Mouse (Mus musculus) limb, embryonic 10.5 days (tissue): Measurements from ENCODE around the gene Pkn1. TPM values are rescaled to one million over a fixed set of nuclear protein-coding genes. Genes with fewer than 3 reads are reported as not detected.

Source experiments
- DNase-seq: peaks from one replicate; pipeline ENCODE4 v3.0.0-alpha.2; 2017; ENCODE audit warnings: low spot score
- H3K27ac ChIP-seq: fragments of 300-500 bp; sonication (generic); 2 replicates; pipeline ENCODE4 v1.5.1; 2016; ENCODE audit warnings: mild to moderate bottlenecking
- H3K27me3 ChIP-seq: fragments of 300-500 bp; sonication (generic); 2 replicates; pipeline ENCODE4 v1.6.1; 2016; ENCODE audit warnings: low read depth, mild to moderate bottlenecking; ENCODE audit not compliant: poor library complexity, severe bottlenecking
- H3K36me3 ChIP-seq: fragments of 300-500 bp; sonication (generic); 2 replicates; pipeline ENCODE4 v1.6.1; 2016; ENCODE audit warnings: mild to moderate bottlenecking, moderate library complexity
- H3K4me1 ChIP-seq: fragments of 300-500 bp; sonication (generic); 2 replicates; pipeline ENCODE4 v1.6.1; 2016
- H3K4me3 ChIP-seq: fragments of 300-500 bp; sonication (generic); 2 replicates; pipeline ENCODE4 v1.5.1; 2016; ENCODE audit warnings: mild to moderate bottlenecking, moderate library complexity
- H3K9me3 ChIP-seq: fragments of 300-500 bp; sonication (generic); replicated peaks from 2 replicates; pipeline ENCODE4 v1.6.1; 2016; ENCODE audit warnings: mild to moderate bottlenecking
- WGBS: fragments of 180-500 bp; shearing (Covaris S2); methylation state at CpG from one replicate; pipeline ENCODE4 v1.1.7; 2016; 5-methylcytosine and 5-hydroxymethylcytosine counted together
- polyA plus RNA-seq: library from polyadenylated mRNA; unstranded; fragments of >200 nt; fragmentation: Nextera tagmentation; extraction: Ambion mirVana; gene quantifications from 2 replicates; pipeline ENCODE4 v1.2.1, GENCODE M21; 2016

Pkn1 gene
- polyA plus RNA-seq, 1 experiment from 2014 or later, result 41.4 TPM

DNA sequence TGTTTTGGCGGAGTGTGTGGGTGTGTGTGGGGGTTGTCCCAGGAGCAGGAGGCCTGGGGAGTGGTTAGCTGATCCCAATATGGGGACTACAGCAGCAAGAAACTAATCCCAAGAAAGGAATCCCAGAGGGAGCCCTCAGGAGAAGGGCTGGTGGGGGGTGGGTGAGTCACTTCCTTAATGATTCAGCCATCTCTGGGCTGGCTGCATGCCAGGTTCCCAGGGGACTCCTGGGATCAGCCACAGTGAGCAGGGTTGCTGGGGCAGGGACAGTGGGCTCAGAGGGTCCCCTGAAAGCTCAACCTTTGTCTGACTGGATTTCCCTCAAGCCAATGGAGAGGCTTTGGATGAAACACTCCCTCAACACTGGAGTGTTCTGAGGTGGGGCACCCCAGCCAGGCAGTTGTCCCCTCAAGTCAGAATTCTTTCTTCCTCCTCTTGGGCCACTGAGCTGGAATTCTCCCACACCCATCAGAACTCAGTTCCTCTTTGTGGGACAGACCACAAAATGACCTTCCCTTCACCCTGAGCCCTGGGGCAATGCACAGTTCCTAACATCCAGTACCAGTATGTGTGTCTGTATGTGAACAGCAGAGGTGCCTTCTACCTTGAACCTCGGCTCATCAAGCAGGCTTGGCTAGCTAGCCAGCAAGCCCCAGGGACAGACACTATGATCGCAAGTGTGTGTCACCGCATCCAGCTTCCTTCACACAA is 39.0 kb upstream of the Pkn1 start:
- Histone ChIP-seq H3K4me1 (peaks cover 47% of the 10 kb centered on the region), H3K27ac (peak overlapping the region; percentile 91), H3K27me3 (peaks cover 17% of the 10 kb centered on the region), H3K36me3 (0 out of 2 replicates have a peak, but pooled peaks cover 6% of the 10 kb centered on the region), H3K4me3 (no peak overlapping the region), H3K9me3 (no peaks in the 10 kb centered on the region)
- no peak for DNase-seq
- 80% methylated on average over 4 of the region's 4 CpGs for WGBS

GRCm38 (mm10) chr8:83737346-83737745 is 38.4 kb upstream of the Pkn1 start:
- no peak for DNase-seq
- no peak overlapping the region for H3K4me3 ChIP-seq
- H3K27ac ChIP-seq, result peak overlapping the region; percentile 91; the same call in 1 of the 2 replicates
- H3K36me3 ChIP-seq, result peaks cover 6% of the 10 kb centered on the region; the same call in 1 of the 2 replicates
- H3K9me3 ChIP-seq, result no peaks in the 10 kb centered on the region
- H3K27me3 ChIP-seq, result peaks cover 12% of the 10 kb centered on the region
- 86% methylated on average over 4 of the region's 4 CpGs for WGBS
- H3K4me1 ChIP-seq, result peaks cover 47% of the 10 kb centered on the region

DNA sequence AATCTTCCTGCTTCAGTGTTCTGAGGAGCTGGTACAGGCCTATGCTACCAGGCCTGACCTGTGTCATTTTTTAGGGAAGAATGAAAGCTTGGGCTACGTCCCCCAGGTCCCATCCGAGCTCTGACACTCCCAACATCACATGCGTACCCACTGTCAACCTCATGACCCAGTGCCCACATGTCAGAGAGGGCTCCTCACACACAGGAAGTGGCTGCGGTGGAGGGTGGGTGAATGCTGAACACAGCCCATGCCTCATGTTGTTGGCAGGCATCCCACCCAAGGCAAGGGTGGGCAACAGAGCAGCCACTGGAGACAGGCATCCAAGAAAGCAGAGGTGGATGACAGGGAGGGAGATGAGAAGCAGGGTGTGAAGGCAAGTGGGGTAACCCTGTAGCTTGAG is 37.7 kb upstream of the Pkn1 start:
- H3K36me3 ChIP-seq, result peaks cover 12% of the 10 kb centered on the region
- DNase-seq, result no peak
- H3K27ac ChIP-seq, result no peak overlapping the region
- peaks cover 6% of the 10 kb centered on the region; the same call in 1 of the 2 replicates for H3K27me3 ChIP-seq
- 92% methylated on average over 4 of the region's 4 CpGs for WGBS
- no peak overlapping the region for H3K4me3 ChIP-seq
- H3K4me1 ChIP-seq, result peaks cover 43% of the 10 kb centered on the region
- H3K9me3 ChIP-seq, result no peaks in the 10 kb centered on the region

DNA sequence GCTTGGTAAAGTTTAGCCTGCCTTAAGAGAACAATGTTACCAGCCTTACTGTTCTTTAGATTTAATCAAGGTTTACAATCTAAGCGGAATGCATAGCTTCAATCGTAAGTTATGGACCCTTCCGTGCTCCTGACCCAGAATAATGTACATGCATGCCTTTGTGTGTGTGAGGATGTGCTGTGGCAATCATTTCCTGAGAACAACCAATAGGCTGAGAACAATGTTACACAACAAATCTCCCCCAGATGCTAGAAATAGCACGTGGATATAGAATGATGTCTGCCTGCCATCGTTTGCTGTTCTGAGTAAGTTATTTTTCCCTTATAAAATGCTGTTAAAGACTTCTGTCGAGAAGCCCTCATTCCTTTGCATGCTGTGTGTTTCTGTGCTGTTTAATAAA is 33.9 kb upstream of the Pkn1 start:
- Histone ChIP-seq H3K36me3 (peaks cover 42% of the 10 kb centered on the region), H3K27ac (no peak overlapping the region), H3K4me3 (no peak overlapping the region), H3K4me1 (peaks cover 13% of the 10 kb centered on the region), H3K27me3 (no peaks in the 10 kb centered on the region), H3K9me3 (no peaks in the 10 kb centered on the region)
- DNase-seq, result no peak
- WGBS, result 88% methylated on average over 6 of the region's 6 CpGs

GRCm38 (mm10) chr8:83731906-83732305 is 32.9 kb upstream of the Pkn1 start:
- Histone ChIP-seq H3K36me3 (peaks cover 47% of the 10 kb centered on the region), H3K27ac (no peak overlapping the region), H3K9me3 (no peaks in the 10 kb centered on the region), H3K4me1 (peaks cover 7% of the 10 kb centered on the region; the same call in 1 of the 2 replicates), H3K27me3 (no peaks in the 10 kb centered on the region), H3K4me3 (no peak overlapping the region)
- no peak for DNase-seq
- 80% methylated on average over 5 of the region's 5 CpGs for WGBS

DNA sequence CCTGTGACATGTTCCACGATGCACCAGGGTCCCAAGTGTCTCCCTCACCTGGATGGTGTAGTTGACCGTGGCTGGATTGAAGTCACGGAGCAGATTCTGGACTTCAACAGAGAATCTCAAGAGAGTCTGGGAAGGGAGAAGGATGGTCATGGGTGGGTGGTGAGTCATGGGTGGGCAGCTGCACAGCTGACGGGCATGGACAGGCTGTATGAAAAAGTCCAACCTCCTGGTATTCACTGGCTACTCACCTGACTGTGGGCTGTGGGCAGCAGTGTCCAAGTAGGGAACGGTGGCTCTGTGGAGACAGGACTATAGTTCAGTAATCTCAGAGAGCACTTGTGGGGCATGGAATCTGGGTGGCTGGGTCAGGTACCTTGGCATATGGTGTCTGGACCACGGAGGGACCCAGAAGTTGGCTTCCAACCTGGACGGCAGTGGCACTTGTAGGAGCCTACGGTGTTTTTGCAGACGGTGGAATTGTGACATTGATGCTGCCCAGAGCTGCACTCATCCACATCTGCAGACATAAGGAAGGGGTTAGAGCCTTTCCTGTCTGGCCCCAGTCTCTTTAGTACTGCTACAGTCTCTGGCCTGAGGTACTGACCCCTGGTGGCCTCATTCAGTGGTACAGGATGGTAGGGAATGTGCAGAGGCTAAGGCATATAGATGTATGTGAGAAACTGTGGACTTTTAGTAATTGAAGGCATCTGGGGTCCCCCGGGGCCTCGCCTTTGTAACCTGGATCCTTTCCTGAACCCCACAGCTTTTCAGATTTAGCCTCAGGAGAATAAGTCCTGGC is 30.2 kb upstream of the Pkn1 start:
- no peaks in the 10 kb centered on the region for H3K9me3 ChIP-seq

DNA sequence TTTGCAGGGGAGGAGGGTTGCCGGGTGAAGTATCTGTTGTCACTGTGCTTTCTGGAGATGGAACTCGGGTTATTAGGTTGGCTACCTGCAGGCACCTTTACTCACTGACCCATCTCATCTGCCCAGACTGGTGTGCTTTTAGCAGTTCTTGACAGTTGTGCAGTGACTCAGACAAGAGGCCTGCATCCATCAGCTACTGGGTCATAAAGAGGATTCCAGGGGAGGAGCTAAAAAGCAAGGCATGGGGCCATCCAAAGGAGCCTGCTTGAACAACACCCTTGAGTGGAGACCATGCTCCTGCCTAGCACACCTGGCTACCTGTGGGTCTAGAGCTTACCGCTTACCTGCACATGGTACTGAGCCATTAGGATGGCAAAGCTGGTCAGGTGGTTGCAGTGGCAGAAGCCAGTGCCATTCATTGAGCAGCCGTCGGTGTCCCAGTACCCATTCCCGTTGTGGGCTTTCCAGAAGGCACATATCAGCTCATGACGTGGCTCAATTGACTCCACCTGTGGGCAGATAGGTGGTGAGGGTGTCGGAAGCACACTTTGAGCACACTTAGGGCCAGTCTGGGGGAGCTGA is 26.6 kb upstream of the Pkn1 start:
- H3K27me3 ChIP-seq, result no peaks in the 10 kb centered on the region
- H3K36me3 ChIP-seq, result peaks cover 90% of the 10 kb centered on the region
- no peak overlapping the region for H3K27ac ChIP-seq
- DNase-seq, result no peak
- 94% methylated on average over 8 of the region's 8 CpGs for WGBS
- H3K4me3 ChIP-seq, result no peak overlapping the region
- no peaks in the 10 kb centered on the region for H3K9me3 ChIP-seq
- peaks cover 7% of the 10 kb centered on the region; the same call in 1 of the 2 replicates for H3K4me1 ChIP-seq

More for the DNA sequence above, 30.2 kb upstream of the Pkn1 start:
- 69% methylated on average over 11 of the region's 11 CpGs for WGBS
- H3K4me3 ChIP-seq, result no peak overlapping the region
- peaks cover 70% of the 10 kb centered on the region for H3K36me3 ChIP-seq
- H3K27ac ChIP-seq, result 0 out of 2 replicates have a peak overlapping the region, but pooled peaks have one; percentile 31
- H3K27me3 ChIP-seq, result no peaks in the 10 kb centered on the region
- H3K4me1 ChIP-seq, result peaks cover 7% of the 10 kb centered on the region; the same call in 1 of the 2 replicates
- peak; percentile 70 for DNase-seq

- no peak overlapping the region for H3K4me3 ChIP-seq
- no peaks in the 10 kb centered on the region for H3K9me3 ChIP-seq
- peaks cover 7% of the 10 kb centered on the region; the same call in 1 of the 2 replicates for H3K4me1 ChIP-seq
- H3K27me3 ChIP-seq, result no peaks in the 10 kb centered on the region
- 59% methylated on average over 15 of the region's 15 CpGs for WGBS
- peaks cover 90% of the 10 kb centered on the region for H3K36me3 ChIP-seq
- no peak overlapping the region for H3K27ac ChIP-seq
- peak; percentile 82 for DNase-seq
Measured at GRCm38 (mm10) chr8:83724697-83725482, 25.9 kb upstream of the Pkn1 start.

DNA sequence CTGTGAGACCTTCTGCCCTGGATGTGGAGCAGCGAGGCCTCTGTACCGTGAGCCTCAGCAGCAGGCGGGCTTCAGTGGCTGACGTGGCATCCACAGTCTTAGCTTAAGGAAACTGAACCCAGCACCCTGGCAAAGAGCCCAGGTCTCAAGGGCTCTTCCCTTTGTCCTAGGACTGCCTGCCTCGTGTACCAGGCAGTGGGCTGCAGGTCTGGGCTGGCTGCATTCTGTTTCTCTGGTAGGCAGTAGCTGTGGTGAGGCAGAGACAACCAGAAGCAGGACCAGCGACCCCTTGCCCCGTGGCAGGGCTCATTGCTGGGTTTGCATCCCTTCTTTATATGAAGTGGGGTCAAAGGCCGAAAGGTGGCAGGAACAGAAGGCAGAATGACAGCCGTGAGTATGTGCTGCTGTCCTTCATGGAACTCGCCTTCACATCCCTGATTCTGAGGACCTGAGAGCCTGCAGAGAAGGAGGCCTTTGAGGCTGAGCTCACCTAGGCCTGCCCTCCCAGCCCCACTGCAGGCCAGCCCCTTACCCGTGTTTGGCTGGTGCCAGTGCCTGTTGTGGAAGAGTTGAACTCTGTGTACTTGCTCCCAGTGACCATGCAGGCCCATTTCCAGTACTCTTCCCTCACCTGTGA is 24.6 kb upstream of the Pkn1 start:
- WGBS, result 88% methylated on average over 11 of the region's 11 CpGs
- H3K27me3 ChIP-seq, result no peaks in the 10 kb centered on the region
- no peaks in the 10 kb centered on the region for H3K4me1 ChIP-seq
- no peak overlapping the region for H3K4me3 ChIP-seq
- no peak overlapping the region for H3K27ac ChIP-seq
- no peaks in the 10 kb centered on the region for H3K9me3 ChIP-seq
- DNase-seq, result no peak
- H3K36me3 ChIP-seq, result peaks cover 94% of the 10 kb centered on the region

GRCm38 (mm10) chr8:83722631-83723030 is 23.7 kb upstream of the Pkn1 start:
- Histone ChIP-seq H3K27ac (no peak overlapping the region), H3K27me3 (no peaks in the 10 kb centered on the region), H3K4me1 (no peaks in the 10 kb centered on the region), H3K4me3 (no peak overlapping the region), H3K9me3 (no peaks in the 10 kb centered on the region), H3K36me3 (peaks cover 85% of the 10 kb centered on the region)
- DNase-seq, result no peak
- 87% methylated on average over 12 of the region's 12 CpGs for WGBS

GRCm38 (mm10) chr8:83721405-83722025 is 22.5 kb upstream of the Pkn1 start:
- 93% methylated on average over 25 of the region's 25 CpGs for WGBS
- no peak overlapping the region for H3K27ac ChIP-seq
- H3K4me1 ChIP-seq, result peaks cover 9% of the 10 kb centered on the region
- H3K4me3 ChIP-seq, result no peak overlapping the region
- no peaks in the 10 kb centered on the region for H3K9me3 ChIP-seq
- peaks cover 76% of the 10 kb centered on the region for H3K36me3 ChIP-seq
- DNase-seq, result no peak
- no peaks in the 10 kb centered on the region for H3K27me3 ChIP-seq

DNA sequence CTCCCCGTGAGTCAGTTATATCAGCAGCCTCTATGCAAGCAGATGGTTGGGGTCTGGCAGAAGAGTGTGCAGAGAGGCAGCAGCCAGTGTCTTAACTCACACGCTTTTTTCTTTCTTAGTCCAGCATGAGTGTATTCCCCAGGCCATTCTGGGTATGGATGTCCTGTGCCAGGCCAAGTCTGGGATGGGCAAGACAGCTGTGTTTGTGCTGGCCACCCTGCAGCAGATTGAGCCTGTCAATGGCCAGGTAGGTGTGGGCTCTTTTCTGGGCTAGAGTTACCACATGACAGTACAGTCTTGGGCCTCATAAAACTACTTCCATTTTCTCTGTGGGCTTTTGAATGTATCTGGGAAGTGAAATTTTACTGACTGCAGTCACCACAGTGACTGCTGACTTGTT is 20.7 kb upstream of the Pkn1 start:
- WGBS, result 85% methylated on average over 2 of the region's 2 CpGs
- no peak for DNase-seq
- Histone ChIP-seq H3K4me3 (no peak overlapping the region), H3K4me1 (peaks cover 16% of the 10 kb centered on the region), H3K9me3 (no peaks in the 10 kb centered on the region), H3K36me3 (peaks cover 58% of the 10 kb centered on the region), H3K27me3 (no peaks in the 10 kb centered on the region), H3K27ac (no peak overlapping the region)
